Mouse (Mus musculus): ENCODE data around the gene Hrh3.

Hrh3 gene

GRCm38 (mm10) chr2:180063338-180064131 lies 40.8 kb downstream of the Hrh3 start:
- no peak for DNase-seq (ENCODE audit: low spot score in 2 of 2)

- no peak for DNase-seq (ENCODE audit: low spot score in 2 of 2)
Measured at GRCm38 (mm10) chr2:180053001-180053400, 51.3 kb downstream of the Hrh3 start.

GRCm38 (mm10) chr2:180051986-180052733 lies 52.1 kb downstream of the Hrh3 start:
- no peak for DNase-seq (ENCODE audit: low spot score in 2 of 2)

DNA sequence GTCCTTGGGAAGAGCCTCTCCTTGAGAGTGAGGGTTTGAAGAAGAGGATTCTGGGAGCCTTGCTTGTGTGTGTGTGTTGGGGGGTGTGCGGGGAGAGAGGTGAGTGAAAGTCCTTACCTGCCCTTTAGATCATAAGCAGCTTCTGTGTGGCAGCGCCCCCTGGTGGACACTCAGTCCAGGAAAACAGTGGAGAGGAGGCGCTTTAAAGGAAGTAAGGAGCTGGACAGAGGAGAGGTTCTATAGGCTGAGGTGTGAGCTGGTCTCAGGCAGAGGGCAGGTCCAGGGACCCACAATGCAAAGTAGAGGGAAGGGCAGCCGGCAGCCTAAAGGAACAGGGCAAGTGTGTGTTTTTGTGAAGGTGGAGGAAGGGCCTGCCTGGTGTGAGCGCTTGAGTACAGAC lies 53.3 kb downstream of the Hrh3 start:
- DNase-seq (ENCODE audit: low spot score in 2 of 2), result peak in 1 of 2 experiments; percentile 82

Data from left cerebral cortex, adult 9 months (tissue).